Mouse (Mus musculus) bone marrow macrophage, adult 2 months (primary cell): ENCODE results near the gene Mep1a. TPM values are rescaled to one million over a fixed set of nuclear protein-coding genes. Genes with fewer than 3 reads are reported as not detected.

Source experiments
- H3K27ac ChIP-seq: 2 replicates; pipeline ENCODE4 v1.5.1; 2012; ENCODE audit warnings: low read depth, low read length; ENCODE audit not compliant: insufficient read depth
- H3K4me1 ChIP-seq: 2 replicates; pipeline ENCODE4 v1.6.1; 2012; ENCODE audit warnings: low read length; ENCODE audit not compliant: control insufficient read depth, insufficient read depth
- H3K4me3 ChIP-seq: 2 replicates; pipeline ENCODE4 v1.5.1; 2012; ENCODE audit warnings: mild to moderate bottlenecking, low read length, moderate library complexity; ENCODE audit not compliant: insufficient read depth
- CTCF ChIP-seq: IDR thresholded peaks from 2 replicates; pipeline ENCODE4 v1.5.1; 2012; ENCODE audit warnings: low read depth, mild to moderate bottlenecking, low read length, moderate library complexity
- POLR2A ChIP-seq: IDR thresholded peaks from 2 replicates; pipeline ENCODE4 v1.6.1; 2012; ENCODE audit warnings: mild to moderate bottlenecking, low read depth, low read length, borderline replicate concordance
- polyA plus RNA-seq: library from polyadenylated mRNA; stranded (reverse); fragments of >200 nt; gene quantifications from 2 replicates; pipeline ENCODE4 v1.2.4, GENCODE M21; 2012; ENCODE audit not compliant: missing spikeins, insufficient read depth, insufficient read length

Gene Mep1a
- polyA plus RNA-seq, 1 experiment = not detected

GRCm38 (mm10) chr17:43434485-43434884, 68.1 kb downstream of the Mep1a start:
- H3K4me3 ChIP-seq = no peak overlapping the region
- TF ChIP-seq CTCF (no peak), POLR2A (no peak)
- H3K4me1 ChIP-seq = no peaks in the 10 kb centered on the region
- H3K27ac ChIP-seq = no peak overlapping the region

- Histone ChIP-seq H3K27ac (no peak overlapping the region), H3K4me3 (no peak overlapping the region), H3K4me1 (no peaks in the 10 kb centered on the region)
- TF ChIP-seq POLR2A (no peak), CTCF (no peak)
These were observed 70.9 kb downstream of the Mep1a start for GRCm38 (mm10) chr17:43431692-43432091.

Other genes with a start within 250 kb of the Mep1a start
- gene Adgrf1, start 232.5 kb downstream of the Mep1a start, polyA plus RNA-seq = not detected in 2 replicates
- 0.31 and 0.37 TPM in 2 replicates for gene Adgrf5, start 142.4 kb downstream of the Mep1a start, polyA plus RNA-seq
- gene Ankrd66, start 40.8 kb upstream of the Mep1a start, polyA plus RNA-seq = 9.4 and 9.9 TPM in 2 replicates
- 945 and 975 TPM in 2 replicates for gene Pla2g7, start 65.3 kb upstream of the Mep1a start, polyA plus RNA-seq
- 0.08 TPM in 1 of 2 replicates, not detected in the other for gene Tdrd6, start 127.5 kb upstream of the Mep1a start, polyA plus RNA-seq
- 6.5 and 6.6 TPM in 2 replicates for gene Slc25a27, start 164.4 kb upstream of the Mep1a start, polyA plus RNA-seq
- 1.3 and 1.8 TPM in 2 replicates for gene Cyp39a1, start 164.6 kb upstream of the Mep1a start, polyA plus RNA-seq